25 mouse cellular contexts compared by ENCODE assay signal in genomic region chr12:40773091-40773490, GRCm38 (mm10).
"Had no signal": no experiment of that assay in that cellular context is flagged by ENCODE, and none has a peak within 500 bp of the region (broad histone marks: within the 10 kb centered on the region; RNA-seq: fewer than 3 reads in every experiment).

No protein-coding gene starts in this region.

- H3K4me1 ChIP-seq: heart, embryonic 10.5 days; heart, embryonic 12.5 days; hindbrain, embryonic 10.5 days; hindbrain, embryonic 12.5 days; intestine, embryonic 15.5 days had no signal

- DNase-seq: gastrocnemius, adult 2 months; gastrocnemius, postnatal 10 days; gastrocnemius, postnatal 25 days; heart, adult 18-20 months; heart, postnatal 10 days; heart, postnatal 4 days; kidney, adult 18-20 months; kidney, adult 8-10 months; kidney, postnatal 10 days; kidney, postnatal 25 days; kidney, postnatal 4 days; layer of hippocampus, adult 9-11 months; liver had no signal

- H3K4me3 ChIP-seq: gastrocnemius, adult 2 months; heart, embryonic 10.5 days; heart, embryonic 12.5 days; hindbrain, embryonic 10.5 days; hindbrain, embryonic 12.5 days; intestine, embryonic 15.5 days; left cerebral cortex, adult 2 months; limb, embryonic 10.5 days; limb, embryonic 12.5 days had no signal

- H3K27ac ChIP-seq: gastrocnemius, adult 2 months; heart, embryonic 10.5 days; hindbrain, embryonic 10.5 days; hindbrain, embryonic 12.5 days; hindbrain, embryonic 14.5 days; intestine, embryonic 15.5 days; left cerebral cortex, adult 2 months; limb, embryonic 10.5 days; limb, embryonic 12.5 days had no signal

- ATAC-seq: hindbrain, embryonic 16.5 days; inflammation-experienced regulatory T-cells, adult 6 months; intestine, embryonic 15.5 days; intestine, postnatal 0 days had no signal
